Mouse (Mus musculus) ES-Bruce4 (cell line): ENCODE results near the gene Fbxo47.

Source experiments
- CTCF ChIP-seq: IDR thresholded peaks from one replicate; pipeline ENCODE4 v1.8.1; 2011; ENCODE audit warnings: low read depth, low read length
- EP300 ChIP-seq: IDR thresholded peaks from 2 replicates; pipeline ENCODE4 v1.6.1; 2011; ENCODE audit warnings: low read depth, low read length; ENCODE audit not compliant: insufficient read depth
- POLR2A ChIP-seq: IDR thresholded peaks from one replicate; pipeline ENCODE4 v1.8.1; 2011; ENCODE audit warnings: low read length; ENCODE audit not compliant: insufficient read depth

DNA sequence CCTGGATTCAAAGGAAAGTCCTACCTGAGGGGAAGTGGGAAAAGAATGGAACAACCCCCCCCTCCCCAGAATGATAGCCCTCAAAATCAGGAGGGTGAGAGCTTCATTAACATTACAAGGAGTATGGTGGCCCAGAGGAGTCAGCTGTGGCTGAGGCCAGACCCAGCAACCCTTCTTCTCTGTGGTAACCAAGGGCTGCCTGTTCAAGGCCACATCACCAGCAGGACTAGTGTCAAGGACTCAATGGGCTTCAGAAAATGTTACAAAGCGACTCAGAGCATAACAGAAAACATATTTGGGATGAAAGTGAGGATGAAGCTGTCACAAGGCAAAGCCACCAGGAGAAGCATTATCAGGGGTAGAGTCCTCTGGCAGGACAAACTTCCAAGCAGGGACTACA is 49.6 kb upstream of the Fbxo47 start:
- TF ChIP-seq POLR2A (no peak), CTCF (no peak), EP300 (no peak)
